Mouse (Mus musculus): ENCODE results near the gene Tnfsf10.

Tnfsf10 gene

DNA sequence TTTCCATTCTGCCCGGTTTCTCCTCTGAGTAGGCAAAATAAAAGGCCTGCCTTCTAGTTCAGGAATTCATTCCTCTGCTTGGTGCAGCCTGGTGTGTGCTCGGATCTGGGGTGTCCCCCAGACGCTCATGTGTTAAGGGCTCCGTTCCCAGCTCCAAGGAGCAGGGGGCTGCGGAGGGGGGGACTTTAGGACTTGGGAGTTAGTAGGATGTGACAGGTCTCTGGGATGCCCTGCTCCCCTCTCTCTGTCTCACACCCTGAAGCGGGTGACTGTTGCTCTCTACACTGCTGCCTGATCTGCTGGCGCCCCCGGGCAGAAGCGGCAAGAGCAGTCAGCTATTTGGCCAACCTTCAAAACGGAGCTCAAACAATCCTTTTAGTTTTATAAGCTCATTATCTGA is 10.0 kb upstream of the Tnfsf10 start:
- DNase-seq (ENCODE audit: low spot score): no peak

GRCm38 (mm10) chr3:27310973-27311372 is 5.9 kb upstream of the Tnfsf10 start:
- no peak for DNase-seq (ENCODE audit: low spot score)

DNA sequence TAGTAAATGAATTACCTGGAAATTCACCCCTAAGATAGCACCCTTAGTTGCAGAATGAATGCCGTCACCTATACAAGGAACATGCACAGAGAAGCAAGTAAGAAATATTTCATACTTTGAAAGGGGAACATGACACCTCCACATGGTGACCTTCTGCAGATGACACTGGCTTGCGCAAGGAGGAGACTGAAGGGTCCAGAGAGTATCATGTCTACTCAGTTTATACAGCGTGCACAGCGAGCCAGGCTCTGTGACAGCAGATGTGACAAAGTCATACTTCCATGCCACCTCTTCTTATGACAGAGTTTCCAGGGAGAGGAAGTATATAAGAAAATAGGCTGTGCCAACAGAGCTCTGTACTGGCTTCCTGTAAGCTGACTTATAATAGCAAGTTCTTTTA is 5.4 kb upstream of the Tnfsf10 start:
- no peak for DNase-seq (ENCODE audit: low spot score)

- no peak for DNase-seq (ENCODE audit: low spot score)
Observed at GRCm38 (mm10) chr3:27314506-27315164, 2.2 kb upstream of the Tnfsf10 start.

- DNase-seq (ENCODE audit: low spot score): no peak
Observed at GRCm38 (mm10) chr3:27317288-27318024, 628 bp downstream of the Tnfsf10 start.

- no peak for DNase-seq (ENCODE audit: low spot score)
Observed at GRCm38 (mm10) chr3:27319650-27320049, 2.8 kb downstream of the Tnfsf10 start.

GRCm38 (mm10) chr3:27320613-27321495 is 4.0 kb downstream of the Tnfsf10 start:
- no peak for DNase-seq (ENCODE audit: low spot score)

DNA sequence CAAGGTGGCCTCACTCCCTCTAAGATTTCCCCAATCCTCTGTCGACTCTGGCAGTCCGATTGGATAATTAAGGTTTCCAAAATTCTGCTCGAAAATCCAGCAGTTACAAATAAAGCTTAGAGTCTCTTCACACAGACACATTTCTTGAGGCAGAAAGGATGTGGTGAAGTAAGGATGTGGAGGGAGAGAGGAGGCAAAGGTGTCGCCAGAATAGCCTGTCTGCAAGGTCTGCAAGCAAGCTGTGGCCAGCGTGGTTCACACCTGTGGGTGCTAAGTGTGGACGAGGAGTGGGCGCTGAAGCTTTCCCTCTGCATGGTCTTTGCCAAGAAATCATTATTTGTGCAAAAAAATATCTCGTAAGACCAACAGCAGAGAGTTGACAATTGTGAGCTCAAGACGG is 5.8 kb downstream of the Tnfsf10 start:
- DNase-seq (ENCODE audit: low spot score): no peak

- no peak for DNase-seq (ENCODE audit: low spot score)
Observed at GRCm38 (mm10) chr3:27323551-27323950, 6.7 kb downstream of the Tnfsf10 start.

DNA sequence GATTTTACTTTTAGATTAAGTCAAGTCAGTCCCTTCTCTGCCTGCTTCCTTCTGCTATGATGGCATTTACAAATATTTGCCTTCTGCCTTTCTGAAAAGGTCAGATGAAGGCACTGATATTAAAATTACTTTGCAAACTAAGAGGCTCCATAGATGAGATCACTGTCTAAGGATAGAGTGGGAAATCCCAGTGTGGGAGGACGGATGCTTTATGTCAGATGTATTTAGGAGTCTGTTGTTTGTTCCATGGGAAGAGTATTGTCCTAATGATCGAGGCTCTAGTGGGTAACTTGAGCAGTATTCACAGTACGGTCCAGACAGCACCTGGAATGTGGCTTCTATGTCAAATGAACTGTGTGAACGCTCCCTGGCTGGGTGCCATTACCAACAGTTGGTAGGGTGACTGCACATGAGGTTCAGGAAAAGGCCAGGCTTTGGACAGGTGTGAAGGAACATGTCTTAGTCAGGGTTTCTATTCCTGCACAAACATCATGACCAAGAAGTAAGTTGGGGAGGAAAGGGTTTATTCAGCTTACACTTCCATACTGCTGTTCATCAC is 9.9 kb downstream of the Tnfsf10 start:
- no peak for DNase-seq (ENCODE audit: low spot score)

- no peak for DNase-seq (ENCODE audit: low spot score)
Observed at GRCm38 (mm10) chr3:27330706-27331105, 13.9 kb downstream of the Tnfsf10 start.

GRCm38 (mm10) chr3:27338437-27338836 is 21.6 kb downstream of the Tnfsf10 start:
- peak; percentile 65 for DNase-seq (ENCODE audit: low spot score)

- no peak for DNase-seq (ENCODE audit: low spot score)
Observed at GRCm38 (mm10) chr3:27338887-27339286, 22.1 kb downstream of the Tnfsf10 start.

DNA sequence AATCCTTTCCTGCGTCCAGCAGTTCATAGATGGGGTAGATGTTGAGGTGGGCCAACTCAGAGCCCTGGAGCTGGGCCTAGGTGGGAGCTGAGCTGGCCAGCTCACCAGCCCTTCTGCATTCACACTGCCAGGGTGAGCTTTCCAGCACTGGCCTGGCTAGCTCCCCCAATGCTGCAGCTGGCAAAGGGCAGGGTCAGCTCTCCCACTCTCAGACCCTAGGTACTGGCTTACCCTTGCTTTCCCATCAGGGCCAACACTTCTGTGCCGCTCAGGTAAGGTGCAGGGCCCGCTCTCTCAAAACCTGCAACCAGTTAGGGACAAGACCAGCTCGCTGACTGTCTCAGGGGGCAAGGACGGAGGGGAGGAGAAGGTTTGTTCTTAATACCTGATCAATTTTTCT is 23.9 kb downstream of the Tnfsf10 start:
- DNase-seq (ENCODE audit: low spot score): no peak

DNA sequence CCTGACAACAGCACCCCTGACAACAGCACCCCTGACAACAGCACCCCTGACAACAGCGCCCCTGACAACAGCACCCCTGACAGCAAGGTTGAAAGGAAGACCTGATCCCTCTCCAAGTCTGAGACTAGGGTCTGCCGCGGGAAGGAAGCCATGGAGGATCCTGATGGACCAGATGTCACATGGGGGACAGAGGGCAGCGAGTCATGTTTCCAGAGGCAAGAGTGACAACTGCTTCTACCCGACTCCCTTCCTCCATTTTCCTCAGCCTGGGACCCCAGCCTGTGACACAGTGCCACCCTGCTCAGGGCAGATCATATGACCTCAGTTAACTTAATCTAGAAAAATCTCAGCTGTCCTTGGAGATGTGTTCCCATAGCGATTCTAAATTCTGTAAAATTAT is 25.6 kb downstream of the Tnfsf10 start:
- no peak for DNase-seq (ENCODE audit: low spot score)

GRCm38 (mm10) chr3:27345526-27345925 is 28.7 kb downstream of the Tnfsf10 start:
- DNase-seq (ENCODE audit: low spot score): peak; percentile 21

DNA sequence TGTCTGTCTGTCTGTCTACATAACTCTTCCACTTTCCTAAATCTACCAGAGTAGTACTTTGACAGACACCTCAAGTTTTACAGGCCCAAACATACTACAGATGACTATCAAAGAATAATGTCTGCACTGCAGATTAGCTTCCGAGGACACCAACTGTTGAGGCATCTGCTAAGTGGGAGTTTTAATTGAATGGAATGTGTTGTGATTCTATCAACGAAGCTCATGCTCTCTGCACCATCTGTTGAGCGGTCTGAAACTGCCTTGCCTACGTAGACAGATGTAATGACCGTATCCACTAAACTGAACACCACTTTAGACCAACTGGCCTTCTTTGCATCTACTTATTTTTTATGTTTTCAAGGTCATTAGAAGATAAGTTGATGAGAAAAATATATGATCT is 31.6 kb downstream of the Tnfsf10 start:
- DNase-seq (ENCODE audit: low spot score): peak; percentile 80

- no peak for DNase-seq (ENCODE audit: low spot score)
Observed at GRCm38 (mm10) chr3:27351105-27351504, 34.3 kb downstream of the Tnfsf10 start.

- no peak for DNase-seq (ENCODE audit: low spot score)
Observed at GRCm38 (mm10) chr3:27359100-27359720, 42.4 kb downstream of the Tnfsf10 start.

DNA sequence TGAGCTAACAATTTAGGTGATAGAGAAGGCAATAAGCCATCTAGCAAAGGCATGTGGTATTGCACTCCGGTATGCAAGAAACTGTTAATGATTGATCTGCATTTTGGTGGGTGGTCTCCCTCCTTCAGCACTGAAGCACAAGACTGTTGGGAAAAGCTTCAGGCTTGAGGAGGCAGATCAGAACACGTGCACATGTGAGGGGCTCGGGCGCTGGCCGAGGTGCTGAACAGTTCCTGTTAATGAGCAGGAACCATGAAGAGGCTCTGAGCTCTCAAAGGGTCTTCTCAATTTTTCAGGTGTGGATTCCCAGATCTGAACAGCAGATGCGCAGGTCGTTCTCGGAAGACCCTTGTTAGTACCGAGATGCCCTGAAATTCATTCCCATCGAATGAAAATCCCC is 53.3 kb downstream of the Tnfsf10 start:
- no peak for DNase-seq (ENCODE audit: low spot score)

DNA sequence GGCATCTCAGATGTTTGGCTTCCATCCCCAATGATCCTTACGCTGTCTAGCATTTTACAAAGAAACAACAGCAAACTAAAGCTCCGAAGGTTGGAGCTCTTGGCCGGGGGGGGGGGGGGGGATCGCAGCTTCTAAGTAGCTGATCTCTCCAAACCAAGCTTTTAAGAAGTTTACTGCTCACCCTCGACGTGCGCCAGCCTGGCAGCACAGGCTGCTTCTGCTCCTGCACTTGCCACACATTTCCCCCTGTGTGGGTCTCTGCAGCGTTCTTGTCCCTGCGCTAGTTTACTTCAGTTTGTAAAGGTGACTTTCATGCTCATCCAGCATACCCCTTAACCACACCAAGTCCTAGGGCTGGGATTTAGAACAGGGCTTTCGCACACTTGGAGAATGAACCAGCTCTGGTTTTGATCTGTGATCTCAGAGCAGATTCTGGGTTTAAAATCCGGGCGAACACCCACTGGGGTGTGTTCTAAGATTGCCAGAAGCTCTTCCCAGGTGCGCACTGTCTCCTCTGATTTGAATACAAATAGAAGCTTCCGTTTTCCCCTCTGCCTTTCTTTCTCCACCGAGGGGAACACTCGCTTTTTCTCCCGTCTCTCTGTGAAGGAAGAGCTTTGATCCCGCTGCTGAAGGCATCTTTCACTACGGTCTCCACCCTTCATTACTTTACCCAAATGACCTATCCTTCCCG is 53.9 kb downstream of the Tnfsf10 start:
- no peak for DNase-seq (ENCODE audit: low spot score)

GRCm38 (mm10) chr3:27371276-27371621 is 54.4 kb downstream of the Tnfsf10 start, which contains the start of gene Ghsr:
TSS of gene Ghsr (plus strand) at chr3:27371351.
- DNase-seq (ENCODE audit: low spot score): no peak
